Mouse (Mus musculus) heart, embryonic 12.5 days (tissue): ENCODE data around the gene Rnf217. TPM values are rescaled to one million over a fixed set of nuclear protein-coding genes. Genes with fewer than 3 reads are reported as not detected.

ENCODE experiments used
- ATAC-seq: fragments of 200-750 bp; cut with Nextera tagmentation; 2 replicates; pipeline ENCODE4 v1.8.0; 2017; ENCODE audit warnings: moderate TSS enrichment, moderate library complexity; ENCODE audit not compliant: insufficient number of reproducible peaks, low FRiP score
- H3K27ac ChIP-seq: fragments of 300-500 bp; sonication (generic); 2 replicates; pipeline ENCODE4 v1.5.1; 2016; ENCODE audit warnings: mild to moderate bottlenecking, moderate library complexity; ENCODE audit not compliant: poor library complexity, severe bottlenecking
- H3K27me3 ChIP-seq: fragments of 300-500 bp; sonication (generic); replicated peaks from 2 replicates; pipeline ENCODE4 v1.6.1; 2016; ENCODE audit warnings: mild to moderate bottlenecking, moderate library complexity
- H3K36me3 ChIP-seq: fragments of 300-500 bp; sonication (generic); 2 replicates; pipeline ENCODE4 v1.6.1; 2016; ENCODE audit warnings: mild to moderate bottlenecking, moderate library complexity
- H3K4me1 ChIP-seq: fragments of 300-500 bp; sonication (generic); replicated peaks from 2 replicates; pipeline ENCODE4 v1.6.1; 2016; ENCODE audit warnings: mild to moderate bottlenecking
- H3K4me2 ChIP-seq: fragments of 300-500 bp; sonication (generic); 2 replicates; pipeline ENCODE4 v1.6.1; 2016; ENCODE audit warnings: mild to moderate bottlenecking, moderate library complexity
- H3K4me3 ChIP-seq: fragments of 300-500 bp; sonication (generic); 2 replicates; pipeline ENCODE4 v1.5.1; 2016; ENCODE audit warnings: mild to moderate bottlenecking
- H3K9ac ChIP-seq: fragments of 300-500 bp; sonication (generic); 2 replicates; pipeline ENCODE4 v1.6.1; 2016; ENCODE audit warnings: mild to moderate bottlenecking, moderate library complexity
- H3K9me3 ChIP-seq: fragments of 300-500 bp; sonication (generic); replicated peaks from 2 replicates; pipeline ENCODE4 v1.6.1; 2016; ENCODE audit warnings: mild to moderate bottlenecking, moderate library complexity
- WGBS: fragments of 180-500 bp; shearing (Covaris S2); methylation state at CpG from one replicate; pipeline ENCODE4 v1.1.7; 2016; 5-methylcytosine and 5-hydroxymethylcytosine counted together
- polyA plus RNA-seq: library from polyadenylated mRNA; unstranded; fragments of >200 nt; fragmentation: Nextera tagmentation; extraction: Ambion mirVana; gene quantifications from 2 replicates; pipeline ENCODE4 v1.2.1, GENCODE M21; 2016

Gene Rnf217
- polyA plus RNA-seq, 1 experiment from 2014 or later, result 1.6 TPM

GRCm38 (mm10) chr10:31551850-31552249, 57.1 kb downstream of the Rnf217 start:
- Histone ChIP-seq H3K4me1 (no peaks in the 10 kb centered on the region), H3K9me3 (no peaks in the 10 kb centered on the region), H3K4me3 (no peak overlapping the region), H3K36me3 (no peaks in the 10 kb centered on the region), H3K4me2 (no peak overlapping the region), H3K27ac (no peak overlapping the region), H3K27me3 (no peaks in the 10 kb centered on the region), H3K9ac (no peak overlapping the region)
- WGBS, result 77% methylated on average over 7 of the region's 7 CpGs
- no peak for ATAC-seq

DNA sequence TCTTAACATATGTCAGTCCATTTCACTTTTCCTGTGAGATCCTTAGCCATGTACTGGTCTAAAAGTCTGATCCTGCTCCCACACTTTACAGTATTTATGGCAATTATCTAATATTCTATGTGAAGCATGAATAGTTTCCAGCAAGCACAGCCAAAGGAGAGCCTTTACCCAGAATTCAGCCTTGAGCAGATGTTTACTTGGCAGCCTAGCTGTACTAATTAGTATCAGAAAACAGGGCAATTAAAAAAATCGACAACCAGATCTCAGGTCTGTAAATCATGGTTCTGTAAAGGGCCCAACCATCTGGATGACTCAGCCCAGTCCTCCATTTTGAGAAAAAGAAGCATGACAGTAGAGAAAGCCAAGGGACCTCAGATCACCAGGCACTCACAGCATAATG, 57.6 kb downstream of the Rnf217 start:
- no peaks in the 10 kb centered on the region for H3K9me3 ChIP-seq
- no peak overlapping the region for H3K4me3 ChIP-seq
- ATAC-seq, result no peak
- WGBS, result 80% methylated on average over 1 of the region's 1 CpGs
- no peaks in the 10 kb centered on the region for H3K4me1 ChIP-seq
- no peaks in the 10 kb centered on the region for H3K36me3 ChIP-seq
- no peaks in the 10 kb centered on the region for H3K27me3 ChIP-seq
- no peak overlapping the region for H3K9ac ChIP-seq
- no peak overlapping the region for H3K4me2 ChIP-seq
- no peak overlapping the region for H3K27ac ChIP-seq

GRCm38 (mm10) chr10:31547156-31547555, 61.8 kb downstream of the Rnf217 start:
- no peak overlapping the region for H3K4me3 ChIP-seq
- no peaks in the 10 kb centered on the region for H3K36me3 ChIP-seq
- H3K4me2 ChIP-seq, result no peak overlapping the region
- 0 out of 2 replicates have a peak, but pooled peaks cover 6% of the 10 kb centered on the region for H3K4me1 ChIP-seq
- 67% methylated on average over 2 of the region's 2 CpGs for WGBS
- H3K9me3 ChIP-seq, result no peaks in the 10 kb centered on the region
- no peak overlapping the region for H3K9ac ChIP-seq
- no peak overlapping the region for H3K27ac ChIP-seq
- no peak for ATAC-seq
- H3K27me3 ChIP-seq, result no peaks in the 10 kb centered on the region

DNA sequence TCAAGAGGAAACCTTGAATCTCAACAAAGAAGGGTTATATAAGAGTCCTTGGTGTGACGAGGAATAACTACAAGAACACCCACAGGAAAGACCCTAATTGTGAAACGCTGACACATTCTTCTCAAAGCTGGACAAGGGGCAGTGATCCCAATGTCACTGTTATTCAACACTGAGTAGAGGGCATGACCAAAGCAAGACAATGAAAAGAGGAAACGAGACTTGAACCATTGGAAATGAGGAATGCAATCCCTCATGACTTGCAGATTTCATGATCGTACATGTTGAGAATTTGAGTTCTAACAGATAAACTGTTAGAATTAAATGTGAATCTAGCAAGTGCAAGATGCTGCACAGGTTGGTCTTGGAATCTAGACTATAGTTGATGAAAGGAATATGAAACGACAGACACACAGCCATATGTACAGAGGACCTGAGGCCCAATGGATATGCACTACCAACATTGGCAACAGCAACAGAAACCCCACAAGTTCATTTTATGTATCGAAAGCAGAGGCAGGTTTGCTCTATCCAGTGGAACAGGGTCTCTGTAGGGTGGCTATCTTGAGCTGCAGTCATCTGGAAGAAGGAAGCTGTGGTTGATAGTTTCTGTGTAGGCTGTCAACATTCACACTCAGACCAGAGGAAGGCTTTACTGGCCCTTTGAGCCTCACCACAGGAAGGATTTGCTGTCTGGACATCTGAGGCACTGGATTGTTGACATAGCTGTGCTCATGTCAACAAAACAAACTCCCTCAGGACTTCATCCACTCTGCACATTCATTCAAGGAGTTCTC, 64.6 kb downstream of the Rnf217 start:
- WGBS, result 88% methylated on average over 6 of the region's 6 CpGs
- H3K4me1 ChIP-seq, result 0 out of 2 replicates have a peak, but pooled peaks cover 6% of the 10 kb centered on the region
- no peak for ATAC-seq

GRCm38 (mm10) chr10:31540518-31540917, 68.5 kb downstream of the Rnf217 start:
- Histone ChIP-seq H3K27me3 (no peaks in the 10 kb centered on the region), H3K4me1 (peaks cover 17% of the 10 kb centered on the region; the same call in 1 of the 2 replicates), H3K4me2 (no peak overlapping the region), H3K36me3 (no peaks in the 10 kb centered on the region), H3K9ac (no peak overlapping the region), H3K27ac (no peak overlapping the region), H3K9me3 (no peaks in the 10 kb centered on the region), H3K4me3 (no peak overlapping the region)
- ATAC-seq, result no peak
- 92% methylated on average over 4 of the region's 4 CpGs for WGBS

More for the DNA sequence above, 64.6 kb downstream of the Rnf217 start:
- no peaks in the 10 kb centered on the region for H3K36me3 ChIP-seq
- H3K4me3 ChIP-seq, result no peak overlapping the region
- no peak overlapping the region for H3K27ac ChIP-seq
- no peaks in the 10 kb centered on the region for H3K9me3 ChIP-seq
- H3K4me2 ChIP-seq, result no peak overlapping the region
- no peaks in the 10 kb centered on the region for H3K27me3 ChIP-seq
- no peak overlapping the region for H3K9ac ChIP-seq

GRCm38 (mm10) chr10:31539351-31539750, 69.6 kb downstream of the Rnf217 start:
- WGBS, result 89% methylated on average over 2 of the region's 2 CpGs
- Histone ChIP-seq H3K27ac (no peak overlapping the region), H3K4me2 (no peak overlapping the region), H3K4me3 (no peak overlapping the region), H3K4me1 (peaks cover 17% of the 10 kb centered on the region; the same call in 1 of the 2 replicates), H3K36me3 (0 out of 2 replicates have a peak, but pooled peaks cover 3% of the 10 kb centered on the region), H3K9me3 (no peaks in the 10 kb centered on the region), H3K27me3 (no peaks in the 10 kb centered on the region), H3K9ac (no peak overlapping the region)
- no peak for ATAC-seq

GRCm38 (mm10) chr10:31538721-31539120, 70.3 kb downstream of the Rnf217 start:
- 0 out of 2 replicates have a peak, but pooled peaks cover 4% of the 10 kb centered on the region for H3K36me3 ChIP-seq
- no peak overlapping the region for H3K9ac ChIP-seq
- no peaks in the 10 kb centered on the region for H3K9me3 ChIP-seq
- no peak overlapping the region; the same call in 1 of the 2 replicates for H3K27ac ChIP-seq
- no peak for ATAC-seq
- H3K27me3 ChIP-seq, result no peaks in the 10 kb centered on the region
- 60% methylated on average over 3 of the region's 3 CpGs for WGBS
- no peak overlapping the region for H3K4me2 ChIP-seq
- no peak overlapping the region for H3K4me3 ChIP-seq
- H3K4me1 ChIP-seq, result peaks cover 17% of the 10 kb centered on the region; the same call in 1 of the 2 replicates

- Histone ChIP-seq H3K4me1 (peaks cover 17% of the 10 kb centered on the region; the same call in 1 of the 2 replicates), H3K4me2 (no peak overlapping the region), H3K27ac (no peak overlapping the region), H3K27me3 (no peaks in the 10 kb centered on the region), H3K9ac (no peak overlapping the region), H3K36me3 (0 out of 2 replicates have a peak, but pooled peaks cover 4% of the 10 kb centered on the region), H3K4me3 (no peak overlapping the region), H3K9me3 (no peaks in the 10 kb centered on the region)
- no peak for ATAC-seq
- WGBS, result 84% methylated on average over 2 of the region's 2 CpGs
Observed at GRCm38 (mm10) chr10:31538243-31538642, 70.7 kb downstream of the Rnf217 start.

DNA sequence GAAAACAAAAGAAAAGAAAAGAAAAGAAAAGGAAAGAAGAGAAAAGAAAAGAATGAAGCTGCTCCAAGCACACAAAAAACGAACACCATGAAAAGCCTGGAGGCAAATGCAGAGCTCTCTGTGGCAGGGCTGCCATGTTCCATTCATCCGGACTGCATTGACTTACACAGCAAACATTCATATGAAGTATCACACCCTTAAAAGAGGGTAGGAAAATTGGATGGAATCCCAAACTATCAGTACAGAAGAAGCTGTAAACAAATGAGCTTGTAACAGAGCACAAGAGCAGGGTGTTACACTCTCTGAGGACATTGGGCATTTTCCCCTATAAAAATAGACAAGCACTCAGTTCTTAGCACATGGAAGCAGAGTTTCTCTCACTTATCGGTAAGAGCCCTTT, 71.8 kb downstream of the Rnf217 start:
- no peak overlapping the region for H3K27ac ChIP-seq
- ATAC-seq, result no peak
- no peaks in the 10 kb centered on the region for H3K9me3 ChIP-seq
- H3K4me3 ChIP-seq, result no peak overlapping the region
- WGBS, result 63% methylated on average over 3 of the region's 3 CpGs
- 0 out of 2 replicates have a peak, but pooled peaks cover 4% of the 10 kb centered on the region for H3K36me3 ChIP-seq
- H3K4me2 ChIP-seq, result no peak overlapping the region
- H3K9ac ChIP-seq, result no peak overlapping the region
- H3K27me3 ChIP-seq, result no peaks in the 10 kb centered on the region
- H3K4me1 ChIP-seq, result peaks cover 12% of the 10 kb centered on the region; the same call in 1 of the 2 replicates

DNA sequence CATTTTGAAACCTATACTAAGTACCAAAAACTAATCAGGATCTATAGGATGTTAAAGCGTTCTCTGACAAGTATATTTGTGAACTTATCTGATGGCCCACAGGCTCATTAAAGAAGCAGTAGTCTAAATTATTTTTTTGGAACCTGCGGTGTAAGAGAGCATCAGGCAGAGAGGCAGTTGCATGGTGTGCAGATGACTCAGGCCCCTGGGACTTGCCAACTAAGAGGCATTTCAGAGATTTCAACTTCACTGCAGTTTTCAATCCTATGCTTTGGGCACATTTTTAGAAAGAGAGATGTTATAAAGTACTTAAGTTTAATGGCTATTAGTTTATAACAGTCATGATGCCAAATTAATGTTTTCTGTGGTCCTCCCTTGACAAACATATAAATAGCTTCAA, 73.9 kb downstream of the Rnf217 start:
- Histone ChIP-seq H3K4me2 (no peak overlapping the region), H3K4me1 (peaks cover 11% of the 10 kb centered on the region; the same call in 1 of the 2 replicates), H3K4me3 (no peak overlapping the region), H3K27ac (no peak overlapping the region), H3K36me3 (0 out of 2 replicates have a peak, but pooled peaks cover 4% of the 10 kb centered on the region), H3K9me3 (no peaks in the 10 kb centered on the region), H3K27me3 (no peaks in the 10 kb centered on the region), H3K9ac (no peak overlapping the region)
- WGBS, result 82% methylated on average over 2 of the region's 2 CpGs
- ATAC-seq, result no peak

DNA sequence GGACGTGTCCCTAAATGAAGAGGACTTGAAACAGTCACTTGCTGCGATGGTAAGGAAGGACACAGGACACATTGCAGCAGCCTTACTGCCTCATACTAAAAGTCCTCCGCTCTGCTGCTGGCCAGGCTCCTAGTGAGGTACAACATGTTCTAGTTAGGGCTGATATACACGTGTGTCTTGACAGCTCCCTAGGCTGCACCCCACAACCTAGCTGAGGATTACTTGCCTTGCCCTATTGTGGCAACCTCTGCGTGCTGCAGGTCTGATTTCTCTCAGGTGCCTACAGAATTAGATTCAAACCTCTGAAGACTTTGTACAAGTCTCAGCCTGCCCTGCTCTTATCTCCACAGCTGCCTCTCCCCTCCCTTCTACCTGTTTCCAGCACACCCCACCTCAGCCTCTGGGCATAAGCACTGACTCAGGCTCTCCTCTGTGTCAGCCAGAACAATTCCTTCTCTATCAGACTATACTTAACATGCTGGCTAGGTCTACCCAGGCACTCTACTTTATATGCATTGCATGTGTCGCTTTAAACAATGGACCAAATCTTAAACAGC, 75.6 kb downstream of the Rnf217 start:
- Histone ChIP-seq H3K27me3 (no peaks in the 10 kb centered on the region), H3K27ac (no peak overlapping the region), H3K4me1 (peaks cover 13% of the 10 kb centered on the region), H3K4me2 (no peak overlapping the region), H3K9me3 (no peaks in the 10 kb centered on the region), H3K36me3 (0 out of 2 replicates have a peak, but pooled peaks cover 4% of the 10 kb centered on the region), H3K4me3 (no peak overlapping the region), H3K9ac (no peak overlapping the region)
- no peak for ATAC-seq
- WGBS, result 76% methylated on average over 6 of the region's 6 CpGs
